Mouse (Mus musculus): ENCODE measurements around the gene Osgin1.

The Osgin1 gene

GRCm38 (mm10) chr8:119424199-119424733, 9.7 kb upstream of the Osgin1 start:
- WGBS, result 88% methylated on average over 10 of the region's 10 CpGs

GRCm38 (mm10) chr8:119424740-119425139, 9.2 kb upstream of the Osgin1 start:
- WGBS, result 81% methylated on average over 10 of the region's 10 CpGs

- WGBS, result 80% methylated on average over 10 of the region's 10 CpGs
These were observed 8.4 kb upstream of the Osgin1 start for GRCm38 (mm10) chr8:119425533-119425932.

- 81% methylated on average over 6 of the region's 6 CpGs for WGBS
These were observed 7.7 kb upstream of the Osgin1 start for GRCm38 (mm10) chr8:119426069-119426735.

DNA sequence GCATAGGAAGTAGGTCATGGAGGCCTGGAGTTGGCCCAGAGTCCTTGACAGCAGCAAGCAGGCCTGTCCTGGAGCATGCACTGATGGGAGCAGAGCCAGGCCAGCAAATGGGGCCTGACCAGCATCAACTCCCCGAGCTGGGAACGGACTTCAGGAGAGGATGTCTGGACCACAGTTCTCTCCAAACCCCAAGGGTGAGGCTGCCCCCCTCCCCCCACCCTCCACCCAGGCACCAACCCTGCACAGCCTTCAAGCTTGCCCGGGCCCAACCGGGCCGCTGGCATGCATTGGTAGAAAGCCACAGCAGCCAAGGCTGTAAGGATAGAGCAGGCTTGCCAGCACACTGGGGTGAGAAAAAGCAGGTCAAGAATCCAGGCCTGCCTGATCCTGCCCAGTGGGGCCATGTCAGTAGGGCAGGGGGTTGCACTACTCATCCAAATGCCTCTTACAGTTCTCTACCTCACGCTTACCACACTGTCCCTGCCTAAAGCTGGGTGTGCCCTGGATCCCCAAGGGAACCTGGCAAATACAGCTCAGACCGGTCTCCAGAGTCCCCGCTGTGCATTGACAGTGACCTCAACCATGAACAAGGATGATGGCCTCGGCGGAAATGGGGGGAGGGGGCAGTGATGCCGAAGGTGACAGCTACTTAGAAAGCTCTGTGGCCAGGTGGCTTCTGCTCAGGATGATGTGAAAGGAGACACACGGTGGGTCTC, 6.1 kb upstream of the Osgin1 start:
- WGBS, result 73% methylated on average over 12 of the region's 12 CpGs

GRCm38 (mm10) chr8:119428350-119428740, 5.6 kb upstream of the Osgin1 start:
- WGBS, result 79% methylated on average over 7 of the region's 7 CpGs

DNA sequence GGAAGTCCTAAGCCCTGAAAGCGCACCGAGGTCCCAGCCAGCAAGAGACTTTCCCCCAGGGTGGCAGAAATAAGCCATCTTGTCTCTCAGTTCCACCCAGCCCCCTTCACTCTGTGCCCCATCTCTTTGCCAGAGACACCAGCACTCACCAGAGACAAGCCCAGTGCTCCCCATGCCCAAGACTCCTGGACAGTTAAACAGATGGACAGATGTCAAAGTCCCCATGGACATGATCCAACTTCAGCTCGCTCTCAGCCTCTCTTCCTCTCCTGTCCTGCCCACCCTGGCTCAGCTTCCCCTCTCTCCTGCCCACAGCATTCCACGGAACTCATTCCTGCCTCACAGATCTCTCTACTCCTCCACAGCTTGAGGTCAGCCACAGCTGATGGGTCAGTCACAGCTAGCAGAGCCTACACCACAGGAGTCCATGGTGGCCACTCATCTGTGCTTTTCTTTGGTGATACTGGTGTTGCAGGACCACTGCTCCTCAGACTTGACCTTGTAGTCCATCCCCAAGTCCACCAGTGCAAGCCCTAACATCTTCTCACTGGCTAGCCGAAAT, 5.1 kb upstream of the Osgin1 start:
- 74% methylated on average over 5 of the region's 5 CpGs for WGBS

DNA sequence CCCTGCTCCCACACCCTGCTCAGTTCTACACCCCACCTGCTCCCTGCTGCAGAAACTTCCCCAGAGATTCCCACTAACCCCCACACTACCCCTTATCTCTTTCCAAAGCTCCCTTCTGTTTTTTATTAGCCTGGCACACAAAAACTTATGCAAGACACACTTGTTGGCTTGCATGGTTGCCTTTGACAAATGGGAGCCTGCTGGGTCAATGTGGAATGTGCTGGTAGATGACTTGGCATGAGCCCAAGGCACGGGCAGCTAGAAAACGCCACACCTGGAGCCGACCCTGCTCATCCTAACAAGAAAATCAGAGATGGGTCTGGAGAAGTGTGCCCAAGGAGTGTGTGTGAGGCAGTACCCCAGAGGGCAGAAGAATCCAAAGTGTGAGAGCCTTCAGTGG, 4.4 kb upstream of the Osgin1 start:
- 76% methylated on average over 3 of the region's 3 CpGs for WGBS

DNA sequence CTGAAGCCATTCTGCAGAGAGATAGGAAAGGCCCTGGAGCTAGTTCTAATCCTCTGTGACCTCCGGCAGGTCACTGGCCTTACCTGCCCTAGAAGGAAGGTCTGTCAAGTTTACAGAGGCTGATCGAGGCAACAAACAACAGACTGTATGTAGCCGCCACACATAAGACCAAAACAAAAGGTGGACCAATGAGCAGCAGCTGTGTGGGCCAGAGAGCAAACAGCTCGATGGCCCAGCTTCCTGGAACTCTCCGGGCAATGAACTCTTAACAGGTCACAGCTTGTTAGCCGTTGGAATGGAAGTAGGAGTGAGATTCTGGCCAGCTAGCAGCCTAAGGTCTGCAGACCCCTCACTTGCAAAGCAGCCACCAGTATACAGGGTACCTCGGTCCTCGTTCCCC, 3.7 kb upstream of the Osgin1 start:
- 86% methylated on average over 8 of the region's 8 CpGs for WGBS

GRCm38 (mm10) chr8:119430690-119431089, 3.2 kb upstream of the Osgin1 start:
- WGBS, result 91% methylated on average over 7 of the region's 7 CpGs

GRCm38 (mm10) chr8:119432372-119432771, 1.6 kb upstream of the Osgin1 start:
- 82% methylated on average over 3 of the region's 3 CpGs for WGBS

- 85% methylated on average over 6 of the region's 6 CpGs for WGBS
These were observed 645 bp downstream of the Osgin1 start for GRCm38 (mm10) chr8:119434569-119434968.

GRCm38 (mm10) chr8:119435527-119435926, 1.6 kb downstream of the Osgin1 start:
- WGBS, result 82% methylated on average over 7 of the region's 7 CpGs

GRCm38 (mm10) chr8:119436331-119436730, 2.4 kb downstream of the Osgin1 start:
- whole genome bisulfite sequencing, result 84% methylated on average over 10 of the region's 10 CpGs

DNA sequence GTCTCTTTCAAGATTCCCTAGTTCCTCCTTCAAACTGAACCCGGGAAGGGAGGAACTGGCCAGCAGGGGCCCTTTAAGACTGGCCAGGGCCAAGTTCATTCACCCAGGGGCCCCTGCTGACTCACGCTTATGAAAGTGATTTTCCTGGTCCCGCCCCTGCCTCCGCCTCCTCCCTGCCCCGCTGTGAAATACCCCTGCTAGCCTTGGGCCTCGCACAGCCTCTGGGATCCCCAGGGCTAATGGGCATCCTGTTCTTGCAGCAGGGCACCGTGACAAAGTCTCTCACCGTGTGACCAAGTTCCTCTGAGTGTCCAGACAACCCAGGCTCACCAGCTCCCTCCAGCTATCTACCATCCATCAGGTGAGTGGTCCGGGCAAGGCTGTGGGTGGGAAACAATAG, 3.0 kb downstream of the Osgin1 start:
- 28% methylated on average over 9 of the region's 9 CpGs for WGBS

DNA sequence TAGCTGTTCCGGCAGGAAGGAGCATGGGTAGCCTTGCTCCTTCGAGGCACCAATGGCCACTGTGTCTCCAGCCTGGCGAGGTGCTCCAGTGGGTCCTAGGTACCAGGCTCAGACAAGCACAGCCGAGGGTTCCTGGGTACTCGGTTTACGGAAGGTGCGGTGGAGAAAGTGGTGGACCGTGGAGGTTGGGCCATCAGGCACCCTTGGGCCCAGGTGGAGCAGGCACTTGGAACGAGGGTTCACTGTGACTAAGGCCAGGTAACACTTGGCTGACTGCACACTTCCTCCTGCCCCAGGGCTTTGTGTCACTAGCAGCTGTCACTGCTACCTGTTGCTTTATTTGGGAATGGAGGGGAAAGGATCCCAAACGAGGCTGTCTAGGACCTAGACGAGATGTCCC, 3.6 kb downstream of the Osgin1 start:
- 73% methylated on average over 11 of the region's 11 CpGs for WGBS

DNA sequence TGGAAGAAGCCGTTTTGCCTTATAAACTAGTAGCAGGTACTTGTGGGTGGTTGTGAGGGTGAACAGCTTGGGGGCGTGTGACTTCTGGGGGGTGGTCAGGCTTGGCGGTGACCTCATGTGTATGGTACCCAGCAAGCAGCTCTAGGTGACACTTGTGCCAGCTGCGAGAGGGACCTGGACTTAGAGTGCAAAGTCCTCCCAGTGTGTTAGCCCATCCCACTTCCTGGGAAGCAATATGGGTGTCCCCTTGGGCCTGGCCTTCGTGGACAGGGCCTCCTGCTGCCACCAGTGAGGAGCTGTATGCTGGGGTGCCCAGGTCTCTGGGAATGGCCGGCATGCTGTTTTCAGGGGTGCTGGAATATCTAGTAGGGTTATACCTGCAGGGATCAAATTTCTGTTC, 5.0 kb downstream of the Osgin1 start:
- WGBS, result 86% methylated on average over 6 of the region's 6 CpGs

DNA sequence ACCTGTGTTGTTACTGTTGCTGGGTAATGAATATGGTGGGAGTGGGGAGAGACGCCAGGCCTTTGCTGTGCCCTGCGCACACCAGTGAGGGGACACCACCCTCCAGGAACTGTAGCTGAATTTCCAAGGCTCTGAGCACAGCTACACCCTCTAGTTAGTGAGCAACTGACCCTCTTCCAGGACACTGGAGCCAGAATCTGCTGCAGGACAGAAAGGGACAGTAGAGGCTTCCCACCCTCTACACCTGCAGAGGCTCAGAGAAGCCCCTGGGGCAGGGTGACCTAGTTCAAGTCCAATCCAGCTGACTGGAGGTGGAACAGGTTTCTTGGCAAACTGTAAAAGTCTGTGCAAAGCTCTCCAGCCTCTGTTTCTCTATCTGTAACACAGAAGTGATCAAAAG, 5.5 kb downstream of the Osgin1 start:
- 98% methylated on average over 2 of the region's 2 CpGs for WGBS

DNA sequence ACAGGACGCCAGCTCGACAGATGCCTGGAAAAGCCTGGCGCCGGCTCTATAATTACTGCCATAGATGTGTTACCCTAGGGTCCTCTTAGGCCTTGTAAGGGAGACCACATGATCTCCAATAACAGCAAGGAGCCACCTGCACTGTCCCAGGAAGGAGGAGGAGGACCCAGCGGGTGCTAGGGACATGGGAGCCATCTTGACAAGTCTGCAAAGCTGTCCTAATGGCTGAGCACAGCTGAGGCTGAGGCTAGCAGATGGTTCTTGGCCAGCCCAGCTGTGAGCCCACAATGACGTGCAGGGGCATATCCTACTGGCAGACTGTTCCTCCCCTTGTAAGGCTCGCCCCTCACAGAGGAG, 5.9 kb downstream of the Osgin1 start:
- 72% methylated on average over 7 of the region's 7 CpGs for WGBS

- 31% methylated on average over 16 of the region's 16 CpGs for WGBS
These were observed 6.5 kb downstream of the Osgin1 start for GRCm38 (mm10) chr8:119440250-119440951.

- WGBS, result 10% methylated on average over 1 of the region's 1 CpGs
These were observed 7.0 kb downstream of the Osgin1 start for GRCm38 (mm10) chr8:119440952-119441270.

GRCm38 (mm10) chr8:119442013-119442412, 8.1 kb downstream of the Osgin1 start:
- WGBS, result 68% methylated on average over 5 of the region's 5 CpGs

DNA sequence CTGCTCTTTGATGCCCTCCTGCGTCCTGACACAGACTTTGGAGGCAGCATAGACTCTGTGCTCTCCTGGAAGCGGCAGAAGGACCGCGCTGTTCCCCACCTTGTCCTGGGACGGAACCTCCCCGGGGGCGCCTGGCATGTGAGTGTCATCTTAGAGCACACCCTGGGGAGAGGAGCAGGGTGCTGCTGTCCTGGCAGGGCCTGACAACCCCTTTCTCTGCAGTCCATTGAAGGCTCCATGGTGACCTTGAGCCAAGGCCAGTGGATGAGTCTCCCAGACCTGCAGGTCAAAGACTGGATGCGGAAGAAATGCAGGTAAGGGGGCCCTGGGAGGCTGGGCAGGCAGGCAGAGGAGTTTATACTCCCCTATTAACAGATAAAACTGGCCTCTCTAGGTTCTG, 9.0 kb downstream of the Osgin1 start:
- WGBS, result 97% methylated on average over 8 of the region's 8 CpGs

All from cerebral cortex, adult 2 months (tissue).